Mouse (Mus musculus): ENCODE results near the gene Aars. TPM values are rescaled to one million over a fixed set of nuclear protein-coding genes. Genes with fewer than 3 reads are reported as not detected.

Aars gene
- polyA plus RNA-seq, 1 experiment from 2014 or later: 75.6 TPM

- peaks cover 23% of the 10 kb centered on the region for H3K4me1 ChIP-seq
- H3K27ac ChIP-seq (replicated peaks): peak overlapping the region; percentile 96
- H3K27me3 ChIP-seq (ENCODE audit: low read depth, poor library complexity, severe bottlenecking): peaks cover 15% of the 10 kb centered on the region
- peak overlapping the region; percentile 72 for H3K4me3 ChIP-seq
- H3K36me3 ChIP-seq: peaks cover 34% of the 10 kb centered on the region
- H3K9me3 ChIP-seq (replicated peaks): no peaks in the 10 kb centered on the region
- peak; percentile 97 for DNase-seq (ENCODE audit: low spot score)
- WGBS: 5% methylated on average over 37 of the region's 37 CpGs
Observed at GRCm38 (mm10) chr8:111033482-111034215, 705 bp downstream of the Aars start.

DNA sequence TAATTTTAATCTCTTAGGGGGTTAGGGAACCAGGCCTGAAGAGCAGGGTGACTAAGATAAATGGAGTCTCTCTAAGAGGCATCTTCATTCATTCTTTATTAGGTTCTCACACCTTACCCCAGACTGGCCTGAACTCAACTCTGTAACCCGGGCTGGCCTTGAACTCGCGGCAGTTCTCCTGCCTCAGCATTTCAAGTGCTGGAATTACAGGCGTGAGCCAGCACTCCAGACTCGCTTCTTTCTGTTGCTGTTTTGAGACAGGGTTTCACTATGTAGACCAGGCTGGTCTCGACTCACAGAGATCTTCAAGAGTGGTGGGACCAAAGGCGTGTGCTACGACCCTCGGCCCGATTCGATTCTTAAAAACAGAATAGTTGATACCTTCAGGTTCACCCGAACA lies 1.3 kb downstream of the Aars start:
- WGBS: 25% methylated on average over 12 of the region's 12 CpGs
- Histone ChIP-seq H3K36me3 (peaks cover 41% of the 10 kb centered on the region), H3K4me1 (peaks cover 23% of the 10 kb centered on the region), H3K27ac (replicated peaks) (peak overlapping the region; percentile 96), H3K27me3 (ENCODE audit: low read depth, poor library complexity, severe bottlenecking) (peaks cover 15% of the 10 kb centered on the region), H3K9me3 (replicated peaks) (no peaks in the 10 kb centered on the region), H3K4me3 (peak overlapping the region; percentile 72)
- DNase-seq (ENCODE audit: low spot score): no peak

DNA sequence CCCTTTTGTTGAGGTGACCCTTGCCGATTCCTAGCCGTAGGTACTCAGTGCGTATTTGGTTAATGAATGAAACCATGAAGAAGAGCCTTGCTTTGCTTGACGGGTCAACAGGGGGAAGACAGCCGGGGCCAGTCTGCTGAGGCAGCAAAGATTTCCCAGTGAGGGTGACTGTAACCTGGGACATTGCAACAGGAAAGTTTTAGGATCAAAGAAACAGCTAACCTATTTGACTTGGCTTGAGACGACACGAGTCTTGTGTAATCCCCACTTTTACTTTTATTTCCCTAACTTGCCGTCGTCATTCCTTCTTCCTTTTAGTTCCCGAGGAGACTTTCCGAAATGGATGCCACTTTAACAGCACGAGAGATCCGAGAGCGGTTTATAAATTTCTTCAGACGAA lies 3.6 kb downstream of the Aars start:
- Histone ChIP-seq H3K27me3 (ENCODE audit: low read depth, poor library complexity, severe bottlenecking) (peaks cover 8% of the 10 kb centered on the region), H3K9me3 (replicated peaks) (no peaks in the 10 kb centered on the region), H3K36me3 (peaks cover 64% of the 10 kb centered on the region), H3K4me3 (no peak overlapping the region), H3K4me1 (peaks cover 23% of the 10 kb centered on the region), H3K27ac (replicated peaks) (no peak overlapping the region)
- 95% methylated on average over 15 of the region's 15 CpGs for WGBS
- DNase-seq (ENCODE audit: low spot score): no peak

DNA sequence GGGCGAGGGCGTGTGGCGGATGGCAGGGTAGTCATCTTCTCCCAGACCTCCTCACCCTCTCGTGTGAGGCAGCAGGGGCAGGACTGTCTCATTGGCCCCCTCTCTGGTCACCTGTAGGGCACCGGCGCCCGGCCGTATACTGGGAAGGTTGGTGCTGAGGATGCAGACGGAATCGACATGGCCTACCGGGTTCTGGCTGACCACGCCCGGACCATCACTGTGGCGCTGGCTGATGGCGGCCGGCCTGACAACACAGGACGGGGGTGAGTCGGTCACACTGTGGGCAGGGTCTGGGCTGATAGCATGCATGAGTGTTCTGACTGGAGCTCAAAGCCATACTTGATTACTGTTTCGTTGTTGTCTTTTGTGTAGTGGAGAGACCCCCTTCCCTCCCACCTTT lies 9.6 kb downstream of the Aars start:
- DNase-seq (ENCODE audit: low spot score): no peak
- 96% methylated on average over 19 of the region's 19 CpGs for WGBS
- no peaks in the 10 kb centered on the region for H3K27me3 ChIP-seq (ENCODE audit: low read depth, poor library complexity, severe bottlenecking)
- H3K4me3 ChIP-seq: no peak overlapping the region
- peaks cover 100% of the 10 kb centered on the region for H3K36me3 ChIP-seq
- no peaks in the 10 kb centered on the region for H3K4me1 ChIP-seq
- no peaks in the 10 kb centered on the region for H3K9me3 ChIP-seq (replicated peaks)
- H3K27ac ChIP-seq (replicated peaks): no peak overlapping the region

DNA sequence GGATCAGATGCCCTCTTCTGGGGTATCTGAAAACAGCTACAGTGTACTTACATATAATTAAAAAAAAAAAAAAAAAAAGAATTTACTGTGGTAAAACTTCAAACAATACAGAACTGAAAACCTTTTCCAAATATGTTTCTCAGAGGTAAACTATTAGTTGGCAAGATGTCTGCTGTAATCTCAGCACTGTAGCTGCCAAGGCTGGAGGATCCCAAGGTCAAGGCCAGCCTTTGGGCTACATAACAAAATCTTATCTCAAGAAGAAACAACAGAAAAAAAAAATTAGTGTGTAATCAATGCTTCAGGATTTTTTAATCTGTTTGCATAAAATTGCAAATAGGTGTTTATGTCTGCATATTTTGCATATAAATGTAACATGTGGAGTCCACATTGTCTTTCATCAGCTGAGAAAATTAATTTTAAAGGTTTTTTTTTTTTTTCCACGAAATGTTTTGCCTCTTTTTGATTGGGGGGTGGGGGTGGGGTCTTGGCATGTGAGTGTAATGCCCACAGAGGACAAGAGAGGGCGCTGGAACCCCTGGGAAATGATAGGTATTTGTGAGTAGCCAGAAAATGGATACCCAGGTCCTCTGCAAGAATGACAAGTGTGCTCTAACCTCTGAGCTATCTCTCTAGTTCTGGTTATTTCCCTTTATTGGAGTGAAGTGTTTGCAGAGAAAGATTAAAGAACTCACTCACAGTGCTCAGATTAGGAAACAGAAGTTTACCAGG lies 11.2 kb downstream of the Aars start:
- H3K4me1 ChIP-seq: no peaks in the 10 kb centered on the region
- H3K27me3 ChIP-seq (ENCODE audit: low read depth, poor library complexity, severe bottlenecking): no peaks in the 10 kb centered on the region
- DNase-seq (ENCODE audit: low spot score): no peak
- peaks cover 100% of the 10 kb centered on the region for H3K36me3 ChIP-seq
- WGBS: 57% methylated on average over 2 of the region's 2 CpGs
- no peak overlapping the region for H3K27ac ChIP-seq (replicated peaks)
- no peak overlapping the region for H3K4me3 ChIP-seq
- H3K9me3 ChIP-seq (replicated peaks): no peaks in the 10 kb centered on the region

DNA sequence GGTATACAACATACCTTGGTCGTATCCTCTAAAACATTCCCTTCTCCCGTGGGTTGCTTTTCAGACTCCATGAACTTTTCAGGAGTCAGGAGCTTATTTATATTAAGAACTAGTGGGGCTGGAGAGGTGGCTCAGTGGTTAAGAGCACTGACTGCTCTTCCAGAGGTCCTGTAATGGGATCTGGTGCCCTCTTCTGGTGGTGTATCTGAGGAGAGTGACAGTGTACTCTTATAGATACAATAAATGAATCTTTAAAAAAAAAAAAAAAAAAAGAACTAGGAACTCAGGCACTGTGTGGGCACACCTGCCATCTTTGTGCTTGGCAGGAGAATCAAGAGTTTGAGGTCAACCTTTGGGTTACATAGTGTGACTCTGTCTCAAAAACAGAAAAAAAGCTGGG lies 15.8 kb downstream of the Aars start:
- H3K27ac ChIP-seq (replicated peaks): no peak overlapping the region
- whole genome bisulfite sequencing: 93% methylated on average over 2 of the region's 2 CpGs
- H3K9me3 ChIP-seq (replicated peaks): no peaks in the 10 kb centered on the region
- H3K27me3 ChIP-seq (ENCODE audit: low read depth, poor library complexity, severe bottlenecking): no peaks in the 10 kb centered on the region
- H3K4me3 ChIP-seq: no peak overlapping the region
- H3K36me3 ChIP-seq: peaks cover 100% of the 10 kb centered on the region
- H3K4me1 ChIP-seq: no peaks in the 10 kb centered on the region
- no peak for DNase-seq (ENCODE audit: low spot score)

GRCm38 (mm10) chr8:111049106-111049505 lies 16.2 kb downstream of the Aars start:
- Histone ChIP-seq H3K9me3 (replicated peaks) (no peaks in the 10 kb centered on the region), H3K4me1 (no peaks in the 10 kb centered on the region), H3K4me3 (no peak overlapping the region), H3K27ac (replicated peaks) (no peak overlapping the region), H3K27me3 (ENCODE audit: low read depth, poor library complexity, severe bottlenecking) (no peaks in the 10 kb centered on the region), H3K36me3 (peaks cover 100% of the 10 kb centered on the region)
- no peak for DNase-seq (ENCODE audit: low spot score)
- 95% methylated on average over 7 of the region's 7 CpGs for WGBS

DNA sequence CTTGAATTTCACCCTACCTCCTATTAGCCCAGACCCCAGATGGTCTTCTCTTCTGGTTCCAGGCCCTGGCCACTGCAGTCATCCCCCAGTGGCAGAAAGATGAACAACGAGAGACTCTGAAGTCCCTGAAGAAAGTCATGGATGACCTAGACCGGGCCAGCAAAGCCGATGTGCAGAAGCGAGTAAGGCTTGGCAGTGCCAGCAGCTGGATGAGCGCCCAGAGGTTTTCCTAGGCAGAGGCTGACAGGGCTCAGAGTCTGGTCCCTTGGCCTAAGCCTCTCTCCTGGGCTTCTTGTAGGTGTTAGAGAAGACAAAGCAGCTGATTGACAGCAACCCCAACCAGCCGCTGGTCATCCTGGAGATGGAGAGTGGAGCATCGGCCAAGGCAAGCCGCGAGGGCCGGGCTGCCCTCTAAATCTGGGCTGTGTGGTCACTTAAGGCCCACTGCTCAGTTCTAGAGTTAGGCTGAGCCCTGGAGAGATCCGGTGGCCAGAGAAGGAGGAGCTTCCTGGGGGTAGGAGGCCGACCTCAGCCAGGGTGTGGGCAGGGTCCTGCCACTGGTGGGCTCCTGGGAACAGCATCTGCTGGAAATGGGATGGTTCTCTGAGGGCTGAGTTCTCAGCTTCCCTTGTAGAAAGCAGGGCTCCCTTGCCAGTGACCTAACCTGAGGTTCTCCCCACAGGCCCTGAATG lies 21.0 kb downstream of the Aars start:
- no peak for DNase-seq (ENCODE audit: low spot score)
- H3K9me3 ChIP-seq (replicated peaks): 0 out of 2 replicates have a peak, but pooled peaks cover 2% of the 10 kb centered on the region
- no peak overlapping the region for H3K4me3 ChIP-seq
- H3K27me3 ChIP-seq (ENCODE audit: low read depth, poor library complexity, severe bottlenecking): no peaks in the 10 kb centered on the region
- peaks cover 15% of the 10 kb centered on the region for H3K4me1 ChIP-seq
- H3K36me3 ChIP-seq: peaks cover 88% of the 10 kb centered on the region
- no peak overlapping the region for H3K27ac ChIP-seq (replicated peaks)
- 94% methylated on average over 12 of the region's 12 CpGs for WGBS

DNA sequence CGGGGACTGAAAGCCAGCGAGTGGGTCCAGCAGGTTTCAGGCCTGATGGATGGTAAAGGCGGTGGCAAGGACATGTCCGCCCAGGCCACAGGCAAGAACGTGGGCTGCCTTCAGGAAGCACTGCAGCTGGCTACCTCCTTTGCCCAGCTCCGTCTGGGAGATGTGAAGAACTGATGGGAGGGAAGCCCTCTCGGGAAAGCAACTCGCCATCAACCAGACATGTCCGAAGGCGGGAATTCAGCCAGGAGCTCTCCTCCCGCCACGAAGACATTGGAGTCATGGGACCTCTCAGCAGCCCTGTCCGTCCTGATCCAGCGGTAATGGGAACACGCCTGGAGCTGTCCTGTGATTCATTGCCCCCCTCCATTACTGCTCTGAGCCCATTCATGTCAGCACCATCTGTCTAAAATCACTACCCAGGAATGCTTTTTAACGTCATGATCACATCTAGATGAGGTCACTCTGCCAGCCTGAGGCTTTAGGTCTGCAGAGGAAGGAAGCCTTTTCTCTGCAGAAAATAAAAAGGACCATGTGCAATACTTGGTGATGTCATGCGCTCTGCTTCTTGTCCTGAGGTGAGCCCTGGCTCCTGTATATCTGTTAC lies 22.2 kb downstream of the Aars start:
- Histone ChIP-seq H3K27ac (replicated peaks) (no peak overlapping the region), H3K9me3 (replicated peaks) (0 out of 2 replicates have a peak, but pooled peaks cover 2% of the 10 kb centered on the region), H3K4me1 (peaks cover 15% of the 10 kb centered on the region), H3K27me3 (ENCODE audit: low read depth, poor library complexity, severe bottlenecking) (no peaks in the 10 kb centered on the region), H3K4me3 (no peak overlapping the region), H3K36me3 (peaks cover 79% of the 10 kb centered on the region)
- 95% methylated on average over 17 of the region's 17 CpGs for WGBS
- no peak for DNase-seq (ENCODE audit: low spot score)

DNA sequence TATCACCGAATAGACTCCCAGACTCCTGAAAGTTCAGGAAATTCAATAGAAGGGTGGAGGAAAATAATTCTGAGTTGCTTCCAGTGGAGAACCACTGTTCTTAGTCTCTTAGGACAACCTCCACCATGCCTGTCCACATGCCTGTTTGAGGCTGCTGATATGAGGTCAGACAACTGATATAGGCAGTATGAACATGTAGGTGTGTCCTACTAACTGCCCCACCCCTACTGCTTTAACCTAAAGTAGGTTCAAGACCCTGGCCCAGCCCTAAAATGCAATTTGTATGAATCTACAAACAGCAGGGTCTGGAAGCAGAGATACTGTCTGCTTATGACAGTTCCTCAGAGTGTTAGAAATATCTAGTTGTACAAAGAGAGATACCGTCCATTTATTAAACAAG lies 22.7 kb downstream of the Aars start:
- WGBS: 67% methylated on average over 2 of the region's 2 CpGs
- H3K4me3 ChIP-seq: peak overlapping the region; percentile 99
- no peak for DNase-seq (ENCODE audit: low spot score)
- H3K27me3 ChIP-seq (ENCODE audit: low read depth, poor library complexity, severe bottlenecking): no peaks in the 10 kb centered on the region
- 0 out of 2 replicates have a peak, but pooled peaks cover 2% of the 10 kb centered on the region for H3K9me3 ChIP-seq (replicated peaks)
- peaks cover 19% of the 10 kb centered on the region for H3K4me1 ChIP-seq
- H3K27ac ChIP-seq (replicated peaks): no peak overlapping the region
- H3K36me3 ChIP-seq: peaks cover 74% of the 10 kb centered on the region

DNA sequence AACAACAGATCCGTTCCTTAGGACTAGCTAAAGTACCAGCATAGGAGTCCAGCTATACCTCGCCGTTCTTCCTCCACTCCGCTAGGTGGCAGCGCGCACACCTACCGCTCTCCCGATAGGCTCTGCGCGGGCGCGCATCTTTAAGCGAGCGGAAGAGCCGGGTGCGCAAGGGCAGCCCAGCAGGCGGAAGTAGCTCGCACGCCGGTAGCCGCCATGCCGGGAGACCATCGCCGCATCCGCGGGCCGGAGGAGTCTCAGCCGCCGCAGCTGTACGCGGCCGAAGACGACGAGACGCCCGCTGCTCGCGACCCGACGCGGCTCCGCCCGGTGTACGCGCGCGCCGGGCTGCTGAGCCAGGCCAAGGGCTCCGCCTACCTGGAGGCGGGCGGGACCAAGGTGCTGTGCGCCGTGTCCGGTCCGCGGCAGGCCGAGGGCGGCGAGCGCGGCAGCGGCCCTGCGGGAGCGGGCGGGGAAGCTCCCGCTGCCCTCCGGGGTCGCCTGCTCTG lies 23.3 kb downstream of the Aars start, which contains the start of gene Exosc6:
Gene Exosc6 (plus strand): TSS at position 182 of the 506 bp plus-strand sequence.
- Histone ChIP-seq H3K4me1 (peaks cover 24% of the 10 kb centered on the region), H3K27ac (replicated peaks) (peak within 1 kb of the TSS; percentile 94), H3K27me3 (ENCODE audit: low read depth, poor library complexity, severe bottlenecking) (no peaks in the 10 kb centered on the region), H3K9me3 (replicated peaks) (0 out of 2 replicates have a peak, but pooled peaks cover 2% of the 10 kb centered on the region), H3K4me3 (peak within 1 kb of the TSS; percentile 99), H3K36me3 (peaks cover 68% of the 10 kb centered on the region)
- under 1% methylated on average over 68 of the region's 68 CpGs for WGBS
- DNase-seq (ENCODE audit: low spot score): peak; percentile 90

GRCm38 (mm10) chr8:111056691-111057293 lies 23.8 kb downstream of the Aars start:
- Histone ChIP-seq H3K4me1 (peaks cover 30% of the 10 kb centered on the region), H3K36me3 (peaks cover 62% of the 10 kb centered on the region), H3K27me3 (ENCODE audit: low read depth, poor library complexity, severe bottlenecking) (no peaks in the 10 kb centered on the region), H3K4me3 (peak overlapping the region; percentile 99), H3K27ac (replicated peaks) (peak overlapping the region; percentile 94), H3K9me3 (replicated peaks) (0 out of 2 replicates have a peak, but pooled peaks cover 2% of the 10 kb centered on the region)
- DNase-seq (ENCODE audit: low spot score): peak; percentile 42
- WGBS: under 1% methylated on average over 63 of the region's 63 CpGs
